Mouse (Mus musculus): ENCODE data around the gene Kif5c. TPM values are rescaled to one million over a fixed set of nuclear protein-coding genes. Genes with fewer than 3 reads are reported as not detected.

Gene Kif5c
- polyA plus RNA-seq, 1 experiment from 2014 or later = 224 TPM

DNA sequence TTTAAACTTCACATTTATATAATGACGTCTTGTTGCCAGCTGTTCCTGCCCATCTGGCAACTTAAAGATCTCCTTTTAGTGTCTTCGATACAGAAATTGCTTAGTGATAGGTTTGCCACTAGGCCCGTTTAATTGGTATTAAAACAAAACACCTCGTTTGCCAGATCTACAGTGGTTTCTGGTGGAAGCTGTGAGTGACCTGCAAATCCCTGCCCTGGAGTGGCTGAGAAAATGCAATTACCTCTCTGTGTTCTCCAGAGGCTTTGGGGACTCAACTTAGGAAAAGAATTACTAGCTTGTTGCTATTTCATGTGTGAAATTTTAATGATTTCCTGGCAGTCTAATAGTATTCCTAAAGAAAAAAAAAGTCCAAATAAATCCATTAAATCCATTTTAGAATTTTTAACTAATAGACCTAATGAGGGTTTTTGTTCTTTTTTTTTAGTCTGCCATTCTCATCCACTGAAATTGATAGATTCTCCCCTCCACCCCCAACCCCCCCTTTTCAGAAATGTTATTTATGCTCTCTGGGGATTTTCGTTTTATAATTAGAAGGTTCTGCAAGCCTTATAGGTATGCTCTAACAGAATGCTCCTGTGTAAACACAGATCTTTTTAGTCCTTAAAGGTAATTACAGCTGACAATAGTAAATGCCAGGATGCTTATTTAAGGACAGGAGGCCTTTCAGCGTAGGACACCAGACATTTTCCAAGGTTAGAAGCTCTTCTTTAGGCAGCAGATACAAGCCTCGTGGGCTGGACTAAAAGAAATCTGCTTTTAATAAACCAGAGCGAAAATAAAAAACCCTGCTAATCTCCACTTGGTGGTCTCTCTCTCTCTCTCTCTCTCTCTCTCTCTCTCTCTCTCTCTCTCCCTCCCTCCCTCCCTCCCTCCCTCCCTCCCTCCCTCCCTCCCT, 100.1 kb downstream of the Kif5c start:
- no peak overlapping the region for H3K4me3 ChIP-seq (replicated peaks; ENCODE audit: low read length)
- peaks cover 28% of the 10 kb centered on the region for H3K36me3 ChIP-seq (replicated peaks; ENCODE audit: control insufficient read depth, insufficient read depth)
- peak; percentile 47 for DNase-seq (ENCODE audit: low spot score)
- H3K4me1 ChIP-seq (replicated peaks; ENCODE audit: control insufficient read depth, insufficient read depth, low read length) = peaks cover 53% of the 10 kb centered on the region
- no peaks in the 10 kb centered on the region for H3K27me3 ChIP-seq (ENCODE audit: control insufficient read depth, insufficient read depth, low read length)
- WGBS = 22% methylated on average over 8 of the region's 8 CpGs
- no peaks in the 10 kb centered on the region for H3K9me3 ChIP-seq (ENCODE audit: control insufficient read depth, low read length)
- H3K4me2 ChIP-seq (replicated peaks) = 0 out of 2 replicates have a peak overlapping the region, but pooled peaks have one; percentile 7
- peak overlapping the region; percentile 83 for H3K27ac ChIP-seq
- H3K9ac ChIP-seq = peak overlapping the region; percentile 24; the same call in 1 of the 2 replicates
- ATAC-seq (ENCODE audit: low FRiP score) = no peak

GRCm38 (mm10) chr2:49719854-49720253, 100.8 kb downstream of the Kif5c start:
- Histone ChIP-seq H3K9me3 (ENCODE audit: control insufficient read depth, low read length) (no peaks in the 10 kb centered on the region), H3K27ac (peak overlapping the region; percentile 85), H3K9ac (peak overlapping the region; percentile 16; the same call in 1 of the 2 replicates), H3K4me3 (replicated peaks; ENCODE audit: low read length) (no peak overlapping the region), H3K4me2 (replicated peaks) (peak overlapping the region; percentile 8), H3K36me3 (replicated peaks; ENCODE audit: control insufficient read depth, insufficient read depth) (peaks cover 31% of the 10 kb centered on the region), H3K4me1 (replicated peaks; ENCODE audit: control insufficient read depth, insufficient read depth, low read length) (peaks cover 53% of the 10 kb centered on the region), H3K27me3 (ENCODE audit: control insufficient read depth, insufficient read depth, low read length) (no peaks in the 10 kb centered on the region)
- 3% methylated on average over 6 of the region's 6 CpGs for WGBS
- DNase-seq (ENCODE audit: low spot score) = peak; percentile 43
- ATAC-seq (ENCODE audit: low FRiP score) = peak; percentile 45; the same call in 1 of the 2 replicates

DNA sequence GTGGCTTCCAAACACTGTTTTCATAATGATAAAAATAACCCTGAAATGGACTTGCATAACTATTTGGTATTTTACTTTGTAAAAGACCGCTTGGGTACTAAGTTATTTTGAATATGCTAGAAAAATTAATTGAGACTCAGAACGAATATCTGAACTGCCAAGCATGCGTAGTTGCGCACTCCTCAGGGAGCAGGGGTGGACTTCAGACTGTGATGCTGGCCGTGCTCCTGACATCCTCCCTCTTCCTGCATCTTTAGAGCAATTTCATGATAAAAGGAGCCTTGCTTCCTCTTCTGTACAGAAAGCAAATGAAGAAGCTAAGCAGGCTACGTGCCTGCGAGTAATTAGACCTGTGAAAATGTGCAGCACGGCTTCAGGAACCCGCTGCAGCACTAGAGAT, 101.2 kb downstream of the Kif5c start:
- Histone ChIP-seq H3K36me3 (replicated peaks; ENCODE audit: control insufficient read depth, insufficient read depth) (peaks cover 32% of the 10 kb centered on the region), H3K4me2 (replicated peaks) (peak overlapping the region; percentile 8), H3K9me3 (ENCODE audit: control insufficient read depth, low read length) (no peaks in the 10 kb centered on the region), H3K9ac (peak overlapping the region; percentile 16; the same call in 1 of the 2 replicates), H3K4me3 (replicated peaks; ENCODE audit: low read length) (no peak overlapping the region), H3K27ac (peak overlapping the region; percentile 85), H3K4me1 (replicated peaks; ENCODE audit: control insufficient read depth, insufficient read depth, low read length) (peaks cover 53% of the 10 kb centered on the region), H3K27me3 (ENCODE audit: control insufficient read depth, insufficient read depth, low read length) (no peaks in the 10 kb centered on the region)
- no peak for DNase-seq (ENCODE audit: low spot score)
- ATAC-seq (ENCODE audit: low FRiP score) = no peak
- 37% methylated on average over 9 of the region's 9 CpGs for WGBS

GRCm38 (mm10) chr2:49722331-49722730, 103.2 kb downstream of the Kif5c start:
- H3K9ac ChIP-seq = no peak overlapping the region
- H3K27ac ChIP-seq = peak overlapping the region; percentile 85
- H3K4me1 ChIP-seq (replicated peaks; ENCODE audit: control insufficient read depth, insufficient read depth, low read length) = peaks cover 57% of the 10 kb centered on the region
- 35% methylated on average over 9 of the region's 9 CpGs for WGBS
- no peak for DNase-seq (ENCODE audit: low spot score)
- no peak overlapping the region for H3K4me2 ChIP-seq (replicated peaks)
- no peak overlapping the region for H3K4me3 ChIP-seq (replicated peaks; ENCODE audit: low read length)
- no peaks in the 10 kb centered on the region for H3K9me3 ChIP-seq (ENCODE audit: control insufficient read depth, low read length)
- no peaks in the 10 kb centered on the region for H3K27me3 ChIP-seq (ENCODE audit: control insufficient read depth, insufficient read depth, low read length)
- H3K36me3 ChIP-seq (replicated peaks; ENCODE audit: control insufficient read depth, insufficient read depth) = peaks cover 27% of the 10 kb centered on the region
- ATAC-seq (ENCODE audit: low FRiP score) = no peak

GRCm38 (mm10) chr2:49722983-49723382, 103.9 kb downstream of the Kif5c start:
- WGBS = 78% methylated on average over 13 of the region's 13 CpGs
- Histone ChIP-seq H3K4me1 (replicated peaks; ENCODE audit: control insufficient read depth, insufficient read depth, low read length) (peaks cover 55% of the 10 kb centered on the region), H3K4me2 (replicated peaks) (no peak overlapping the region), H3K36me3 (replicated peaks; ENCODE audit: control insufficient read depth, insufficient read depth) (peaks cover 31% of the 10 kb centered on the region), H3K9ac (no peak overlapping the region), H3K9me3 (ENCODE audit: control insufficient read depth, low read length) (no peaks in the 10 kb centered on the region), H3K27ac (peak overlapping the region; percentile 85), H3K27me3 (ENCODE audit: control insufficient read depth, insufficient read depth, low read length) (no peaks in the 10 kb centered on the region), H3K4me3 (replicated peaks; ENCODE audit: low read length) (no peak overlapping the region)
- DNase-seq (ENCODE audit: low spot score) (no peak), ATAC-seq (ENCODE audit: low FRiP score) (no peak)

GRCm38 (mm10) chr2:49726672-49727071, 107.6 kb downstream of the Kif5c start:
- ATAC-seq (ENCODE audit: low FRiP score) (no peak), DNase-seq (ENCODE audit: low spot score) (no peak)
- WGBS = 80% methylated on average over 11 of the region's 11 CpGs

DNA sequence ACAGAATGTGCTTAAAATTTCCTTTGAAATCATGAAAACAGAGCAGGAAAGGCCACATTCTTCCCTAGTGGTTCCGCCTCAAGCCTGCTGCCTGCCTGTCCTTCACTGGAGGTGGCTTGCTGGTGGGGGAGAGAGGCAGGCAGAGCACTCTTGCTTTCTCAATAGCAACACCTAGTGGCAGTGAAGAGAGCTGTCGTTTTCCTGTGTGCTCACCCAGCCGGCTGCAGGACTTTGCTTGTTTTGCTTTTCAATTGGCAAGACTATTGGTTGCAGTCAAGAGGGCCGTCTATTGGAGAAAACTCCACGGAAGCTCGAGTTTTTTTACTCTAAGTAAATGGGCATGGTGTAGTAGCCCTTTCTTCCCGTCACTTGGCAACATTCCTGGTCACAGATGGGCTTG, 108.1 kb downstream of the Kif5c start:
- H3K27ac ChIP-seq = no peak overlapping the region
- H3K36me3 ChIP-seq (replicated peaks; ENCODE audit: control insufficient read depth, insufficient read depth) = peaks cover 69% of the 10 kb centered on the region
- no peak overlapping the region for H3K4me3 ChIP-seq (replicated peaks; ENCODE audit: low read length)
- WGBS = 13% methylated on average over 7 of the region's 7 CpGs
- H3K9ac ChIP-seq = no peak overlapping the region
- ATAC-seq (ENCODE audit: low FRiP score) (peak; percentile 83), DNase-seq (ENCODE audit: low spot score) (peak; percentile 82)
- no peak overlapping the region for H3K4me2 ChIP-seq (replicated peaks)
- H3K4me1 ChIP-seq (replicated peaks; ENCODE audit: control insufficient read depth, insufficient read depth, low read length) = peaks cover 14% of the 10 kb centered on the region
- H3K9me3 ChIP-seq (ENCODE audit: control insufficient read depth, low read length) = no peaks in the 10 kb centered on the region
- no peaks in the 10 kb centered on the region for H3K27me3 ChIP-seq (ENCODE audit: control insufficient read depth, insufficient read depth, low read length)

More at GRCm38 (mm10) chr2:49726672-49727071, 107.6 kb downstream of the Kif5c start:
- no peak overlapping the region for H3K9ac ChIP-seq
- H3K27me3 ChIP-seq (ENCODE audit: control insufficient read depth, insufficient read depth, low read length) = no peaks in the 10 kb centered on the region
- H3K27ac ChIP-seq = peak overlapping the region; percentile 16; the same call in 1 of the 2 replicates
- peaks cover 19% of the 10 kb centered on the region for H3K4me1 ChIP-seq (replicated peaks; ENCODE audit: control insufficient read depth, insufficient read depth, low read length)
- H3K4me3 ChIP-seq (replicated peaks; ENCODE audit: low read length) = no peak overlapping the region
- H3K36me3 ChIP-seq (replicated peaks; ENCODE audit: control insufficient read depth, insufficient read depth) = peaks cover 65% of the 10 kb centered on the region
- no peak overlapping the region for H3K4me2 ChIP-seq (replicated peaks)
- no peaks in the 10 kb centered on the region for H3K9me3 ChIP-seq (ENCODE audit: control insufficient read depth, low read length)

DNA sequence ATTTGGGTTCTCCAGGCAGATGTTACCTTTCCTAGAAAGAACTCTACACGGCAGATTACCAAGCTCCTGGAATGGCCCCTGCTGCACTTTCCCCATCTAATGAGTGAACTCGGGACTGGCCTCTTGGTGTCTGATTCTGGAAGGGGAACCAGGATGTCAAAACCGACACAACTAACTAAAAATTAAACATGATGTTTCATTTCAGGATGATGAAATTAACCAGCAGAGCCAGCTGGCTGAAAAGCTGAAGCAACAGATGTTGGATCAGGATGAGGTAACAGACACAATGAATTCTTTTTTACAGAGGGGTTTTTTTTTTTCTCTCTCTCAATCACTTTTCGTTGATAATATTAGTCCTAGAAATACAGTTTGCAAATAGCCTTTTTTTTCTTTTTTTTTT, 108.6 kb downstream of the Kif5c start:
- Histone ChIP-seq H3K27ac (no peak overlapping the region), H3K4me3 (replicated peaks; ENCODE audit: low read length) (no peak overlapping the region), H3K36me3 (replicated peaks; ENCODE audit: control insufficient read depth, insufficient read depth) (peaks cover 74% of the 10 kb centered on the region), H3K4me1 (replicated peaks; ENCODE audit: control insufficient read depth, insufficient read depth, low read length) (peaks cover 9% of the 10 kb centered on the region), H3K9me3 (ENCODE audit: control insufficient read depth, low read length) (no peaks in the 10 kb centered on the region), H3K4me2 (replicated peaks) (no peak overlapping the region), H3K27me3 (ENCODE audit: control insufficient read depth, insufficient read depth, low read length) (no peaks in the 10 kb centered on the region), H3K9ac (no peak overlapping the region)
- DNase-seq (ENCODE audit: low spot score) = no peak
- WGBS = 76% methylated on average over 4 of the region's 4 CpGs
- ATAC-seq (ENCODE audit: low FRiP score) = no peak

GRCm38 (mm10) chr2:49728896-49729610, 110.0 kb downstream of the Kif5c start:
- no peak overlapping the region for H3K27ac ChIP-seq
- no peaks in the 10 kb centered on the region for H3K9me3 ChIP-seq (ENCODE audit: control insufficient read depth, low read length)
- H3K4me3 ChIP-seq (replicated peaks; ENCODE audit: low read length) = no peak overlapping the region
- no peaks in the 10 kb centered on the region for H3K27me3 ChIP-seq (ENCODE audit: control insufficient read depth, insufficient read depth, low read length)
- H3K4me1 ChIP-seq (replicated peaks; ENCODE audit: control insufficient read depth, insufficient read depth, low read length) = peaks cover 4% of the 10 kb centered on the region
- ATAC-seq (ENCODE audit: low FRiP score) (no peak), DNase-seq (ENCODE audit: low spot score) (no peak)
- H3K4me2 ChIP-seq (replicated peaks) = no peak overlapping the region
- peaks cover 77% of the 10 kb centered on the region for H3K36me3 ChIP-seq (replicated peaks; ENCODE audit: control insufficient read depth, insufficient read depth)
- no peak overlapping the region for H3K9ac ChIP-seq
- 91% methylated on average over 10 of the region's 10 CpGs for WGBS
